Mouse (Mus musculus) kidney, adult 10 weeks (tissue): ENCODE results near the gene Gm3278. TPM values are rescaled to one million over a fixed set of nuclear protein-coding genes. Genes with fewer than 3 reads are reported as not detected.

Experiments used
- polyA plus RNA-seq: library from polyadenylated mRNA; stranded (reverse); fragments of 350-450 nt; fragmentation: Illumina TruSeq; extraction: RNeasy Lipid Tissue Mini Kit (QIAGEN cat#74804); gene quantifications from one replicate; pipeline ENCODE4 v1.2.3, GENCODE M21; 2014; ENCODE audit warnings: low read depth, low replicate concordance

Gm3278 gene
- not detected for polyA plus RNA-seq

DNA sequence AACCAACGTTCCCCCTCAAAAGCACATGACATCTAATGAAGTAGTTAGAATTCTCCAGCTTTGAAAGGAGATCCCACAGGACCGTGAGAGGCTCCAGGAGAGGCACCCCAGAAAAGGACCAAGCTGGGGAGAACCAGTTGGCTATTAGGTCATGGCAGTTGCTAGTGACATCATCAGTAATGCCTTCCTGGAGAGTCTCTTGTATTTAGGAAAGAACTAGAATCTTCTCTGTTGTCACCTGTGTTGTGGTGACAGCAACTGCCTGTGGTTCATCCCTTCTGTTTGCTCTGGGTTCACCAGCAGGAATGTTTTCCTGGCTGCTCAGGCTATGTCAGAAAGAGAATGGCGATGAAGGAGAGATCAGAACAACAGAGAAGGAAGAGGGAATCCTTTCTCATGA lies at the start of gene Gm3278:
TSS of gene Gm3278 (plus strand) at position 301 of the 400 bp plus-strand sequence.

GRCm38 (mm10) chr14:4855299-4855980 lies 36.8 kb upstream of the Gm3278 start, which contains the start of gene Gm3264:
Gm3264 (plus strand) TSS chr14:4855576.

Other genes with a start within 250 kb of the Gm3278 start
- gene Gm3239, start 228.2 kb upstream of the Gm3278 start, polyA plus RNA-seq = not detected
- not detected for gene Gm7876, start 183.2 kb upstream of the Gm3278 start, polyA plus RNA-seq
- not detected for gene Gm3252, start 165.6 kb upstream of the Gm3278 start, polyA plus RNA-seq
- not detected for gene Gm9602, start 116.1 kb upstream of the Gm3278 start, polyA plus RNA-seq
- not detected for gene Gm3269, start 54.3 kb upstream of the Gm3278 start, polyA plus RNA-seq
- gene Gm3264, start 36.8 kb upstream of the Gm3278 start, polyA plus RNA-seq = not detected
- gene Gm8297, start 91.5 kb downstream of the Gm3278 start, polyA plus RNA-seq = not detected
- not detected for gene Gm3298, start 123.5 kb downstream of the Gm3278 start, polyA plus RNA-seq
- gene 4930555G01Rik, start 158.2 kb downstream of the Gm3278 start, polyA plus RNA-seq = not detected
- gene Gm8281, start 178.6 kb downstream of the Gm3278 start, polyA plus RNA-seq = not detected
- gene Gm8279, start 239.1 kb downstream of the Gm3278 start, polyA plus RNA-seq = not detected